Mouse (Mus musculus) skeletal muscle tissue, adult 2 months (tissue): ENCODE results near the gene Ehd3.

ENCODE experiments used
- DNase-seq: peaks from one replicate; pipeline ENCODE4 v3.0.0-alpha.2; 2012; ENCODE audit warnings: low read depth, low spot score

The Ehd3 gene

GRCm38 (mm10) chr17:73803521-73804184, at the start of gene Ehd3:
Gene Ehd3, plus strand, starts transcription at chr17:73804134.
- DNase-seq, result no peak

GRCm38 (mm10) chr17:73770964-73771363, 33.0 kb upstream of the Ehd3 start:
- DNase-seq, result no peak

GRCm38 (mm10) chr17:73786642-73787311, 17.2 kb upstream of the Ehd3 start:
- DNase-seq, result no peak

GRCm38 (mm10) chr17:73790284-73791020, 13.5 kb upstream of the Ehd3 start:
- DNase-seq, result no peak

- no peak for DNase-seq
These were observed 7.1 kb upstream of the Ehd3 start for GRCm38 (mm10) chr17:73796789-73797188.

GRCm38 (mm10) chr17:73797706-73798105, 6.2 kb upstream of the Ehd3 start:
- DNase-seq, result no peak

GRCm38 (mm10) chr17:73804592-73805271, 798 bp downstream of the Ehd3 start:
- peak; percentile 79 for DNase-seq

- DNase-seq, result no peak
These were observed 2.4 kb downstream of the Ehd3 start for GRCm38 (mm10) chr17:73806331-73806730.

- no peak for DNase-seq
These were observed 3.3 kb downstream of the Ehd3 start for GRCm38 (mm10) chr17:73807211-73807610.

- no peak for DNase-seq
These were observed 4.5 kb downstream of the Ehd3 start for GRCm38 (mm10) chr17:73808431-73808830.

GRCm38 (mm10) chr17:73810801-73811200, 6.9 kb downstream of the Ehd3 start:
- no peak for DNase-seq

- DNase-seq, result peak; percentile 86
These were observed 7.6 kb downstream of the Ehd3 start for GRCm38 (mm10) chr17:73811566-73811965.

GRCm38 (mm10) chr17:73813031-73813660, 9.2 kb downstream of the Ehd3 start:
- no peak for DNase-seq

GRCm38 (mm10) chr17:73814500-73815190, 10.7 kb downstream of the Ehd3 start:
- no peak for DNase-seq

GRCm38 (mm10) chr17:73817697-73818380, 13.9 kb downstream of the Ehd3 start:
- DNase-seq, result peak; percentile 51

GRCm38 (mm10) chr17:73818936-73819335, 15.0 kb downstream of the Ehd3 start:
- no peak for DNase-seq

GRCm38 (mm10) chr17:73820726-73821125, 16.8 kb downstream of the Ehd3 start:
- no peak for DNase-seq

- DNase-seq, result no peak
These were observed 18.3 kb downstream of the Ehd3 start for GRCm38 (mm10) chr17:73822255-73822654.

GRCm38 (mm10) chr17:73823121-73824021, 19.4 kb downstream of the Ehd3 start:
- no peak for DNase-seq
